Mouse (Mus musculus) layer of hippocampus, adult 9-10 months (tissue): ENCODE measurements at regions not wholly inside any gene's neighbourhood (a gene's known extent, or its start where the extent isn't known, plus 50 kb on each side); places are given as distances from the start of the nearest gene placed in this dataset.

Experiments used
- DNase-seq: peaks from one replicate; pipeline ENCODE4 v3.0.0; 2022; ENCODE audit warnings: low spot score

GRCm38 (mm10) chr14:72110689-72111088 is 380.9 kb downstream of the Gm9195 start:
- no peak for DNase-seq

DNA sequence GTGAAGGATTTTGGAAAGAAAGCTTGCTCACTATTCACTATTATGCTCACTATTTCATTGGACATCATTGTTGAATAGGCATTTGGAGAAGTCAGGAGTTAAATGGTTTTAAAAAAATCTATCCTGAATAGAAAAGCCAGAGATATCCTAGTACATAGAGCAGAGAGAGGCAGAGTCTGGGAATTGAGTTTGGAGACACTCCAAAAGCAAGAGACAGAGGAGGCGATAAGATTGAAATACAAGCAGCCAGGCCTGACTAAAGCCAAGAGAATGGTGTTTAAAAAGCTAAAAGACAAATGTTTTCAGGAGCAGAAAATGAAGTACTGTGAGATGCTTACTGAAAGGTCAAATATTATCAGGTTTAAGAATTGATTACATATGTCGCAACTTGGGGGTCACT is 400.1 kb downstream of the Gm9195 start:
- DNase-seq, result no peak

GRCm38 (mm10) chr14:72081473-72081872 is 410.2 kb downstream of the Gm9195 start:
- no peak for DNase-seq

GRCm38 (mm10) chr14:72064111-72064812 is 427.4 kb downstream of the Gm9195 start:
- no peak for DNase-seq

DNA sequence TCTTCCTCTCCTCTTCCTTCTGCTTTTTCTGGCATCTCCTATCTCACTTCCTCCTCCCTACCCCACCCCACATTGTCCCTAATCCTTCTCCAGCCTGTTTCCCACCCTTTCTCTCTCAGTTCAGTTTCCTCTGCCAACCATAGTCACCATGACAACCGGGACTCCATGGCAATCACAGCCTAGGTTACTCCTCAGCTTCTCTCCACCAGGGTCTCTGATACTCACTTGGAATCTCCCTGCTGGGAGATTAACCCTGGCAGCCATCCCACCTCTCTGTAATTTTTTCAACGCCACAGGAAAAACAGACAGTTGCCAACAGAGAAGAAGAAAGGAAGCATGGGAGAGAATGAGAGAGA is 448.8 kb downstream of the Gm9195 start:
- DNase-seq, result peak; percentile 15

DNA sequence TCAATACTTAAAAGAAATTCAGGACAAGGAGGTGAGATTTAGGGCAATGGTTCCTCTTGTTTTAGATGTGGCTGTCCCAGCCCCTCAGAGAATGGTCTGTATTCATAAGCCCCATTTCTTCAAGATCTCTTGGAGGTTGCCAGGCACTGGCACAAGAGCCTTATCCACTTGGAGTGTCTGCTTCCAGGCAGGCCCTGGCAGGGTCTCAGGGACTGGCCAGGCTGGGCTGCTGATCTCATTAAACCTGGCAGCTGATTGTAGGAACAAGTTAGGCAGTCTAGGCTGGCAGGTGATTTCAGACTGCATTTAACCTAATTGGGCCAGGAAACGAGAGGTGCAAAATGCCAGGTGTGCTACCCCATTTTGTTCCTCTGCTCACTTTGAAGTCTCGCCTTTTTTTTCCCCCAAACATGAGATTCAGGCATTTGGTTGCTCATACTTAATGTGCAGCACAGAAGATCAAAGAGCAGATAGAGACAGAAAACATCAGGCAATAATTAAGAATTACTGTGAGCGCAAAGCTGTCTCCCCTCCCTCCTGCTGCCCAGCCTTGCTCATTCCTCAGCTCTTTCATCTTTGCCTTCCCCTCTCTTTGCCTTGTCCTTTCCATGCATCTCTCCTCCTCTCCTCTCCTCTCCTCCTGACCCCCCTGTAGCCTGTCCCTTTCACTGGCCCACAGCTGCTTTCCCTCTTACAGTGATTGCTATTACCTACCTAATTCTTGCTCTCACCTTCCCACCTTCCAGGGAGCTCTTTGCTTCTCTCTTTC is 449.3 kb downstream of the Gm9195 start:
- no peak for DNase-seq

GRCm38 (mm10) chr14:72030396-72030795 is 461.2 kb downstream of the Gm9195 start:
- no peak for DNase-seq

GRCm38 (mm10) chr14:72027362-72028020 is 464.1 kb downstream of the Gm9195 start:
- no peak for DNase-seq

GRCm38 (mm10) chr14:72004371-72004770 is 487.3 kb downstream of the Gm9195 start:
- no peak for DNase-seq

GRCm38 (mm10) chr14:72002205-72003138 is 489.2 kb downstream of the Gm9195 start:
- no peak for DNase-seq

DNA sequence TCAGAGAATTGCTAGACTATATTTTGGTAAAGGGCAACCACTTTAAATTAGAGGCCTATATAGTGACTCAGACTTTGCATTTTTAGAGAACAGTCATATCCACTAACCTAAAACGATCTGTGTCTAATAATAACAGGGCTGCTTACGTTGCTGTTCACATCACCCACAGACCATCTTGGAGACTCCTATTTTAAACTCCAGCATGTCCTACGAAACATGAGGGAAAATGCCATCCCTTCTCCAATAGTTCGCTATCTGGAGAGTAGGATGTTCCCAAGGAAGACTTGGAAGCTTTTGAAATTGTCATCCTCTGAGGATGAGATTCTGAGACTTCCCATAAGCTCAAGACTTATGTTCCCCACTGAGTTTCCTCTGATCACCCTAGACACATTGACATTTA is 518.6 kb downstream of the Gm9195 start:
- no peak for DNase-seq

DNA sequence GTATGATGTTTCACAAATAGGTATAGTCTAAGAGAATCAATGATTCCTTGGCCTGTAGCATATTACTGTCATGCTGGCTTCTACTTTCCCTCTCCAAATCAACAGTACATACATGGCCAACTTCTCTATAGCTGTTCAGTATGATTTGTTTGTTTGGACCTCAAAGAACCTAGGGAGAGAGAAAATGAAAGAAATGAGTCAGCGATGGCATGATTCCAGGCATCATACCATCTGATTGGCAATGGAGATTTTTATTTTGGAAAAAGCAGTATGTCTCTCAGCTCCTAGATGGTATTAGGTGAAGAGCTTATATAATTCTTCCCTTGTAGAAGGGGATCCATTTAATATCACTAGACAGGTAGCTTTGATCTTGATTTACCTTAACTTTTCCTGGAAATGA is 519.1 kb downstream of the Gm9195 start:
- DNase-seq, result no peak

DNA sequence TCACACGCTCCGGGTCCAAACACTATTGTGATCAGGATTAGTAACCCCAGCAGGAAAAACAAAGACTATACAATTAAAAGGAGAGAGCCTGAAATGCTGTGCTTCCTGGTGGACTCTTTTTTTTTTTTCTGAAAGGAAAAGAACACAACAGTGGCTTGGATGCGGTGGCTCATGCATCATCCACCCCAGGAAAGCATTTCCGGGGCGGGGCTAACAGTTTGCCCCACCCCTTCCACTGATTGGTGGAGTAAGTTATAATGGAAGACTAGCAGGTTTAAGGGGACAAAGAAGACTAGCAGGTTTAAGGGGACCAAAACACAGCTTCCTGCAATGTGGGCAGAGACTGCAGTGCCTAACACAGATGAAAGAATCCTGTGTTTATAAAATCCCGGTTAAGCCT is 524.0 kb downstream of the Gm9195 start:
- no peak for DNase-seq

GRCm38 (mm10) chr14:71963389-71964169 is 528.1 kb downstream of the Gm9195 start:
- DNase-seq, result no peak

DNA sequence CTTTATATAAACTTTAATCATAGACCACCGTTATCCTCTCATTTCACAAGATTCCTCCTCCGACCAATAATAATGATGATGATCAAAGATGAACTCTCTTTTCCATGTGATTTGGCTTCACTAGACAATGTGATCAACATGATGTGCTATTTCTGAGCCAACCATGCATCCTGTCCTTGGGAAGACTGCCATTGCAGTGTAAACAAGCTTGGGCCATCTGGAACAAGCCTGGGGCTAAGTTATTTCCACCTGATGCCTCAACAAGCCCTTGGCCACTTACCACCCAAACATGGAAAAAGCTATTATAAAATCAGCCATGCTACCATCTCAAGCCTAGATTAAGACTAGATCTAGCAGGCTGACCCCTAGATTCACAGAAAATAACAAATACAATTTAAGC is 542.9 kb downstream of the Gm9195 start:
- no peak for DNase-seq

DNA sequence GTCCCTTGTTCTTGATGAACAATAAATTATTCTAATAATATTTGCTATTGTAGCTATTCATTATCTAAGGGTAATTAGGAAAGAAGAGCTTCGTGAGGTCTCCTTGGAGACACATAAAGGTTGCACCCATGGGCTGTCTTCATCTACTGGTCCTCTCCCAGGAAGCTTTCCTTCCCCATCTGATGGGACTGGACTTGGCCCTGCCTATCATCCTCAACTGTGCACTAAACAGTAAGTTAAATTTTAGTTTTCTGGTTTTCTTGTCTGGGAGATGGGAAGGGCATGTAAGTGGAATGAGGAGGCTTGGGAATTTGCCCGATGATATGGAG is 554.5 kb downstream of the Gm9195 start:
- DNase-seq, result no peak

DNA sequence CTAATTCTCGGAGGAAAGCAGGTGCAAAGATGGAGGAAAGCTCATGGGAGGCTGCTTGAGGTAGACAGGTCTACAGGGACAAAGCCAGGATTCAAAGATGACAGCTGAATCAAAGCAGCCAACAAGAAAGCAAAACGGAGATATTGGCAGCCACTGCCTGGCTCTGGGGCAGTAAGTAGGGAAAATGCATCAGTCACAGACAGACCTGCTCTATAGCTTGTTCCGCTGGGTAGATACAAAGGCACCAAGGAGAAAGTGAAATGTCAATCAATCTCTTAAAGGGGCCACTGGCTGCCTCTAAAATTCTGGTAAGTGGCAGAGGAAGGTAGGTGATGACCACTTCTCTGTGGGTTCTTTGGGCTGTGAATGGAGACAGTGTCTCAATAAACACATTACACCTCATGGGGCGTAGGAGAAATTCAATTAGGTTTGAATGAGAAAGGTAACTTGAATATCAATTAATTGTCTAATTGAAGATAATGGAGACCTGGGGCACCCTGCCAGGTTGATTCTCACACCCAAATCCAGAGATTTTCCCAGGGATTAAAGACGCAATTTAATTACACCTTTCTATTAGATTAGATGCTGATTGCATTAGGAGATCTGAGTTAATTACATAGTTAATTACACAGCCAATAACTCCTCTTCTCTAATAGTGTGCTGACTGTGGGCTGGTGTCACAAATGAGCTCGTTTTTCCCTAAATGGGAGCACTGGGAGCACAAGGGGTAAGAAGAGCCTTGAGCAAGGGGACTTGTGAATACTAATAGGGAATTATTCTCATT is 555.1 kb downstream of the Gm9195 start:
- no peak for DNase-seq

DNA sequence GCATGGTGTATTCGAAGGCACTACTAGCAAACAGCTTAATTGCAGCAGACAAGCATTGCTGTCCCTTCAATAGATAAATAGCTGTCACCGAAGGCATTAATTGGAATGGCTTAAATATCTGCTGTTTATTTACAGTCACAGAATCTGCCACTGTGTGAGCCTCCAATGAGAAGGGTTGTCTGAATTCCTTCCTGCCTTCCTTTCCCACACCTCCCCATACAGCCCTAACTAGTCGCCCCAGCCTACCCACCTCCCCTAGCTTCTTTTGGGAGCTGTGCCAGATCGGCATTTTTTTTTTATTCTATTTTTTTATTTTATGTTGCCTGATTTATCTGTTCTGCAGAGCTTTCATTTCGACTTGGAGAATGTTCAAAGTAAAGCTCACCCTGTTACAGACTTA is 575.7 kb downstream of the Gm9195 start:
- DNase-seq, result no peak

DNA sequence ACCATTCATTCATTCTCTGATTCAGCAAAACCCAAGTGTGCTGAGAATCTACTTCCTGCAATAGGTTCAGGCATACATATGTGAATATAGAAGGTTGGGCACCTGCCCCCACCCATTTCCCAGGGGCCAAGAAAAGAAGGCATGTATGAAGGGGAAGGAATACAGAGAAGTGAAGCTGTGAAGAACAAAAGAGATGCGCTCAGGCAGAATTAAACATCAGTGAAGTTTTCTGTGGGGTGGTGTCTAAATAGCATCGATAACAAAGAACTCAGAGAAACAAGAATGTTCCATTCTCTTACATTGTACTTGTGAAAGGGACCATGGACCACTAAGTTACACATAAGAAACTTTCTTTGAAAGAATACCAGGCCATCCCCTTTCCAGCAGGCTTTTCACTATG is 580.7 kb downstream of the Gm9195 start:
- no peak for DNase-seq

DNA sequence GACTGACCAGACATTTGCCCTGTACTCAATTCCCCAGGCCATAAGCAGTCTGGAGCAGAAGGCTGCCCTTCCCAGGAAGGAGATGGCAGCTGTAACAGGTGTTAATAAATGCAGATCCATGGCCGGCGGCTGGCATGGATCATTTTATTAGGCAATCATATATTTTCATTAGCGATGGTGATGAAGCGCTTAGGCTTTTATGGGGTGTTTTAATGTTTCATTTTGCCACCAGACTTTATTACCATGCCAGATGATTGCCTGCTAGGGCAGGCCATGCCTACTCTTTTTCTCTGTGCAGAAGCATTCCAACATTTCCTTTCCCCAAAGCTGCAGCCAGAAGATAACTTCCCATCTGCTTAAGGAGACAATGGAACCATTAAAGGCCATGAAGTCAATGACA is 596.2 kb downstream of the Gm9195 start:
- no peak for DNase-seq

DNA sequence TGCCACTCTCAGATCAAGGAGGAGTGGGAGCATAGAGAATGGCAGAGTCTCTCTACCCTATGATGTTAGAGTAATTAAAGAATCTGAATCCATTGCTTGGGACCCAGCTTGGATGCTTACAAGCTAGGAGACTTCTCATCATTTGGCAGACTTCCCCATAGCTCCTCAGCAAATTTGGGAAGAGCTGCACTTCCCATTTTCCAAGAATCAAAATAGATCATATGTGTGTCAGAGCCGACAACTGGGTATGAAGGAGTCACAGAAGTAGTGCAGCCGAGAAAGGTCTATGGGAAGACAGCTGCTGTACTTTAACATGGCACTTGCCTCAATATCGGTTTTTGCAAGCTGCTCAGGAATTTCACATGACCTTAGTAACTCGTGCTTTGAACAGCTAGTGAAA is 596.8 kb downstream of the Gm9195 start:
- DNase-seq, result no peak
